Mouse (Mus musculus) gastrocnemius, adult 2 months (tissue): ENCODE results near the gene Capza1. TPM values are rescaled to one million over a fixed set of nuclear protein-coding genes. Genes with fewer than 3 reads are reported as not detected.

Experiments
- DNase-seq: peaks from one replicate; pipeline ENCODE4 v3.0.0; 2022
- H3K27ac ChIP-seq: fragments of 200-600 bp; 2 replicates; pipeline ENCODE4 v1.8.1; 2022; ENCODE audit warnings: mild to moderate bottlenecking
- H3K4me3 ChIP-seq: fragments of 200-600 bp; 2 replicates; pipeline ENCODE4 v1.8.1; 2022; ENCODE audit warnings: mild to moderate bottlenecking, moderate library complexity
- CTCF ChIP-seq: fragments of 200-600 bp; IDR thresholded peaks from 2 replicates; pipeline ENCODE4 v1.8.1; 2022; ENCODE audit warnings: antibody characterized with exemption, mild to moderate bottlenecking, moderate library complexity
- intact Hi-C: fragments of 180-260 bp; cut with DNase I; formaldehyde crosslinking; loops from one replicate; pipeline ENCODE4 v1.15.1; 2025
- total RNA-seq, 2 experiments: library from RNA; stranded (reverse); gene quantifications; 2 replicates each; pipeline ENCODE4 v1.2.3; 2021

Capza1 gene
- total RNA-seq, 2 experiments from 2014 or later, result 23.5 to 25.5 TPM

DNA sequence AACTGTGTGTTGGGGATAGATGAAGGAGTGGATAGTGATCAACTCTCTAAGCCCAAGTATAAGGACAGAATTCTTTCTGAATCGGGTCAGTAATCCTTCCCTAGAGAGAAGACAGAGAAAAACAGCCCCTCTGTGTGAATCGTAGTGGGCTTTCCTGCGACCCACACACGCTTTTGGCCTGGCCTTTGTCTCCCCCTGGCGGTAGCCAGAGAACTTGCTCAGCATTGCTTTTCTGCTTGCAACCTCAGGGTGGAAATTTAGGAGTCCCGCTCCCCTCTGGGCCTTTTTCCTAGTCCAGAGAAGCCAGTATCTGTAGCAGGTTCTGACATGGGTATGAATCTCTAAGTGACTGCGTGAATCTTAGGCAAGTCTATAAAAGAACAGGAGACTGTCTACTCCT is 84.4 kb downstream of the Capza1 start:
- no peak overlapping the region; the same call in 1 of the 2 replicates for H3K27ac ChIP-seq
- intact Hi-C loops, result loop anchor here (2.0 to 5.0 kb wide), 4 partner anchors 21 to 187 kb away; partner anchors contain the start of gene Mov10
- TF ChIP-seq CTCF, result peak; percentile 98
- H3K4me3 ChIP-seq, result no peak overlapping the region
- peak; percentile 69 for DNase-seq

DNA sequence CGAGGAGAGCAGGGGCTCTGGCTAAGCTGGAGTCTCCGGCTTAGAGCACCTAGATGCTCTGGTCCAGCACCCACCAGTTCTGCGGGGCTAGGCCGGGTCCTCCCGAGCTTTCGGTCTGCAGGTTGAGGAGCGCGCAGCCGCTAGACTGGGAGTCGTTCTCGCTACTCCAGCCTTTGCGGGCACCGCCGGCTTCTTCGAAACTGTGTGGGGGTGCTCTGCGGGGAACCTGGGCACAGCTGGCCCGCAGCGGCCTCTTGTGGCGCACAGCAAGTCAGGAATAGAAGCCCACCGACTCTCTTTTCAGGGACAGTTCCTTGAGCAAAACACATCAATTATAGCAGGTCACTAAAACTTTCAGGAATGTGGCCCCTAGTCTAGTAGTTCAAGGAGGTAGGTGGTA is 87.0 kb downstream of the Capza1 start:
- Histone ChIP-seq H3K27ac (no peak overlapping the region), H3K4me3 (peak overlapping the region; percentile 60)
- TF ChIP-seq CTCF, result peak; percentile 54
- intact Hi-C loops, result no loop called here
- DNase-seq, result no peak

DNA sequence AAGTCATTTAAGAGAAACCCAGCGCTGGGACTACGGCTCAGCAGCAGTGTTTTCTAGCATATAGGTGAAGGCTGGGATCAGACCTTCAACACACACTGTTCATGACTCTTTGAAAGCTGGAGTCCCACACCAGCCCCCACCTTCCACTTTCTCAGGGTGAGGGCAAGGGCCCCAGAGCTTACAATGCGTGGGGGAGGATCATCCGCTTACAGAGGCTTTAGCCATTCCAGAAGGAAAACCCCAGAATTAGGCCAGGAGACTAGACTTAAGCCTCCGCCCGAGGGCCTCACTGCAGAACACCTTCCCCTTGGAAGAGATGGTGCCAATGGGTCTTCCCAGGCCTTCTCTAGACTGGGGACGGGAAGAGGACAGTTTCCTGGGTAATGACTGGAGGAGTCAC is 91.0 kb downstream of the Capza1 start:
- DNase-seq, result no peak
- Histone ChIP-seq H3K4me3 (no peak overlapping the region), H3K27ac (no peak overlapping the region)
- intact Hi-C loops, result no loop called here
- no peak for TF ChIP-seq CTCF

Other genes with a start within 250 kb of the Capza1 start
- 10 to 100 TPM; 20.9 to 42.1 TPM for gene Slc16a1, start 225.8 kb downstream of the Capza1 start, total RNA-seq
- gene Ppm1j, start 83.4 kb downstream of the Capza1 start, total RNA-seq, result 10 to 100 TPM; 33.3 to 45.6 TPM
- 1 to 10 TPM; 2.7 to 4.2 TPM for gene Fam19a3, start 82.7 kb downstream of the Capza1 start, total RNA-seq
- 10 to 100 TPM; 26.1 to 41.6 TPM for gene Rhoc, start 76.1 kb downstream of the Capza1 start, total RNA-seq
- 1 to 10 TPM in 1 of 2 experiments, under 1 TPM in 1; 0.38 to 2.5 TPM for gene Mov10, start 45.9 kb downstream of the Capza1 start, total RNA-seq
- 10 to 100 TPM; 23.3 to 23.4 TPM for gene St7l, start 500 bp downstream of the Capza1 start, total RNA-seq
- gene Wnt2b, start 97.4 kb upstream of the Capza1 start, total RNA-seq, result under 1 TPM; 0.13 to 0.31 TPM
- 1 to 10 TPM; 4.5 to 8.4 TPM for gene Cttnbp2nl, start 188.6 kb upstream of the Capza1 start, total RNA-seq
- not detected for gene 4930564D02Rik, start 202.3 kb upstream of the Capza1 start, total RNA-seq